Mouse (Mus musculus) liver (tissue): ENCODE data around the gene Ilf2.

Experiments
- DNase-seq: peaks from one replicate; pipeline ENCODE4 v3.0.0-alpha.2; 2020; ENCODE audit warnings: mixed read lengths

Ilf2 gene

DNA sequence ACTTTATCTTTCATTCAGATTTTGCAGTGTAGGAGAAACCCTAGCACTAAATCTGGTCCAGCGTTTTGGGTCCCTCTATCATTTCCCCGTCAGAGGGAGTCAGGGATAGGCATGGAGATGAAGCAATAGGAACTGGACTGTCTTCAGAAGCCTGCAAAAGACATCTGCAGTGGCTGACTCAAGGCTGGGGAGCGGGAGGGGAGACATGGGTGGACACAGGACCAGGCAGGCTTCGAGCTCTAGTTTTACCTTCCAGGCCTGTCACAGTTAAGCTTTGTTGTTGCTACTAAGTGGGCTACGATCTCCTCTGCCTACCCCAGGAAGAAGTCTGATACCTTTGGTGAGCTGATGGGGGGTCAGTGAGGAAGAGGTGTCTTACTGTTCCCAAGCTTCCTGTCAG is 36.4 kb downstream of the Ilf2 start:
- DNase-seq: no peak

DNA sequence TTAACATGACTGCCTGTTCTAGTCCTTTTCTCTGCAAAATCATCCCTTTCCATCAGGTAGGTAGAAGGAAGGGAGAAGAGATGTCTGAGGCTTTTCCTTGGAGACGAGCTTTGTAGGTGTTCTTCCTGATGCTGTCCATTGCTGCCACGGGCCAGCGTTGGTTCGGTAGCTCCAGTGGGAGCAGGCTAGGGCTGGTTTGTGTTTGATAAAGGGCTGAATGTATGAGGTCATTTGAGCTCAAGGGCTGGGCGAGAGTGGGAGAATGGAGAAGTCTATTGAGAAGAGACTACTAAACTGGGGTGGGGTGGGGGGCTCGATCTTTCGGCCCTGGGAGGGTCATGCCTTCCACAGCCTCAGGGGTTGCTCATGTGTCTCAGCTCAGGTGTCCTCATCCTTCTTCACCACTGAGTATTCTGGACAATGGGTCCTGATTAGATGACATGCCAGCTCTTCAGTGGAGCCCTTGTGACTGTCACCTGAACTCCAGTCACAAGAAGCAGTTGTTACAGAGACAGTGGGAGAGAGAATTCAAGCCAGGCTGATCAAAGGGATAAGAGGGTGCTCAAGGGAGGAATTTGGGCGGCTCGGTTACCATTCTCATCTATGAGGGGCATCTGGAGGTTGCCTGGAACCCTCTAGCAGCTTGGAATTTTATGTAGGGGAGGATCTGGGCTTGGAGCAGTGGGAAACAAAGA is 37.2 kb downstream of the Ilf2 start:
- DNase-seq: no peak

DNA sequence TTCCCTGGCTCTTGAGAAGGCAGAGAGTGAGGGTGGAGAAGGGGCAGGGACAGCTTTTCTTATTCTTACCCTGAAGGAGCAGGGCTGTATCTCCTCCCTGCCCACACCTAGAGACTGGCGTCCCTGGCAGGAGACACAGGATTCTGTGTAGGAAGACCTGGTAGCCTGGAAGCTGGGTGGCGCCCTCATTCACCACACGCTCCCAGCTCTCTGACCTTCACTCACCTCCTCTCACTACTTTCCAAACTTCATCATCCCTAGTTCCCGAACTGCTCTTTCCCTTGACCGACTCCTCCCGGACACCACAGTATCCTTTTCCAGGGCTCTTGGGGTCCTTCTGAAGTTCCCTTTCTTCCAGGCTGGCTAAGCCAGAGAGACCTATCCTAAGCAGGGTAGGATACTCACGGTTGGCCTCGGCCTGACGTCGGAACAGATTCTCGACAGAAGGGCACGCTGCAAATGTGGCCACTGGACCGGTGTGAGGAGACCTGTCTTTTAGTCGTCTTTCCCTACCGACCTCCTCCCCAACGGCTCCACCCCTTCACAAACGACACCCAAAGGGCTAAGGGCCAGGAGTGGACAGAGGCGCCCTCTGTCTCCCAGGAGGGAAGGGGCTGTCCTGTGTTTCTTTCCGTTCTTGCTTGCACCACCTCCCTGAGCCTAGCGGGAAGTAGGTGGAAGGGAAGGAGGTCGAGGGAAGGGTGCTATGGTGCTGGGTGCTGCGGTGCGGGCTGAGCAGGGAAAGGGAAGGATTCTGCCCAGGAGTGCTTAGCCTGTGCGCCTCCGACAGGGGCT is 38.1 kb downstream of the Ilf2 start, which contains the start of the genes S100a1 and S100a13:
Gene S100a1, minus strand, starts transcription at position 597 of the 795 bp plus-strand sequence.
Gene S100a13, plus strand, starts transcription at position 640 of the 795 bp plus-strand sequence.
- DNase-seq: peak; percentile 68

DNA sequence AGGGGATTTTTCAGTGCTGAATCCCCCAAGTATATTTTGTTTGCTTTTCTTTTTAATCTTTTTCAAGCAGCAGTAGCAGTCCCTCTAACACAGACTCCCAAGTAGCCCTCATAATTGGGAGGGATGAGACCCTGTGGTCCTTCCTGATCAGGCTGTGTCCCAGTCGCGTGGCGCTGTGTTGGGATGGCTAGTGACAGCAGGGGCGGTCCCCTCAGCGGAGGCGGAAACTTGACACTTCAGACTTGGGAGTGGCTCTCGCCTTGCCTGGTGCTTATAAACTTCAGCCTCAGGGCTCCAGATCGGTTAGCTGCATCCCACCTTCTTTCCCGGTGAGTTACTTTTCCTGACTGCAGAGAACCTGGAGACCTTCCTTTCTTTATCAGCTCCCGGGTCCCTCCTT is 38.8 kb downstream of the Ilf2 start:
- DNase-seq: peak; percentile 84

DNA sequence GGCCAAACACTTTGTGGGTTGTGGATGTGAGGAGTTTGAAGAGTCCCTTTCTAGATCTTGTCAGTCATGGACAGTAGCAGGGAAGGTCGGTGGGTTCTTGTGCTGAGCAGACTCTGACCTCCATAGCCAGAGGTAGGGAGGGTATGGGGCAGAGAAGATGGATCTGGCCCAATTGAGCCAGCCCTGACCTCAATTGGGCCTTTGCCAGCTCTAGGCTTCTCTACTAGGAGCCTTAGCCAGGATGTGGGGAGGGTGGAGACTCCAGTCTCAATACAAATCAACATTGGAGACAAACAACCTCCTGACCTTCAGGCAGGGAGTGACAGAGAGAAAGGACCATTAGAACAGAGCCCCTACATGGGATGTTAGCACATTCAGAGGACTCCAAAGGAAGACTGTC is 39.3 kb downstream of the Ilf2 start:
- no peak for DNase-seq

DNA sequence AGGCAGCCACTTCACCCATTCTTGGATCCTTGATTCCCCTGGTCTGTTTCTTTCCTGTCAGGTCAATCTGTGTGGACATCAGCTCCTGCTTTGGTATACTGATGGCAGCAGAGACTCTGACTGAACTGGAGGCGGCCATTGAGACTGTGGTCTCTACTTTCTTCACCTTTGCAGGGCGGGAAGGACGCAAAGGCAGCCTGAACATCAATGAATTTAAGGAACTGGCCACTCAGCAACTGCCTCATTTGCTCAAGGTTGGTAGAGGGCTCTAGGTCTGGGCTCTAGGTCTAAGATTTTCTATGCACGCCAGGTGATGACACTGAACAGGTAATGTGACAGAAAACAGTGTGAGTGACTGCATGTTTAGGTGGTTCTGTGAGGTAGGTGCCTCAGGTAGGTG is 39.9 kb downstream of the Ilf2 start:
- no peak for DNase-seq

DNA sequence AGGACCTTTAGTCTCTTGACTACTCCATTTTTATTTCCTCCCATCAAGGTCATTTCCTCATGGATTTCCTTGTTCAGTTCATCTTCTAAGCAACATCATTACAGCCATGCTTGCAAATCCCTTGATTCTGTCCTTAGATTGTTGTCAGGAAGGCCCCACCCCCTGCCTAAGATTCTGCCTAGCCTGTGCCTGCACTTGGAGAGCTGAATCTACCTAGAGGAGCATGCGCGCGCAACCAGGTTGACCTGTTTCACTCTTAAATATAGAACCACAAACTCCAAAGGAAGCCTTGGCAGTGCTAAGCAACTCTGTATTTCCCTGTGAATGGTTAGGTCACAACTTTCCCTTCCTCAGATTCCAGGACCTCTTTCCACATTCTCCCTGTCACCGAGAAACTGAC is 41.8 kb downstream of the Ilf2 start:
- DNase-seq: no peak

DNA sequence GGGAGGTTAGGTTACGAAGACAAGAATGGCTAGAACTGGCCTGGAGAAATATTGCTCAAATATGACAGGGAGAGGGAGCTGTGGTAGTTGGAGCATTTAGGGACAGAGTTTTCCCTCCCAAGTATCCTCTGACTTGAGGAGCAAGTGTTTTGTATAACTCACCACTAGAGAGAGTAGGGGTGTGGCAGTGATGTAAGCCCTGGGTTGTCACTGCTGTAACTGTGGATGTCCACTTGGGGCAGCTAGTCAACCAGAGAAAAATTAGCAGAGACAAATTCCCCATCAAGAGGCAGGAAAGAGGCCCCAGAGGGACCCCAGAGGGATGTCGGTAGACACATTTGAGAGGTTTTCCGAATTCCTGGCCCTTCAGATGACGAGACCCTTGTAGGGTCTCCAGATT is 49.5 kb downstream of the Ilf2 start:
- DNase-seq: peak; percentile 25

DNA sequence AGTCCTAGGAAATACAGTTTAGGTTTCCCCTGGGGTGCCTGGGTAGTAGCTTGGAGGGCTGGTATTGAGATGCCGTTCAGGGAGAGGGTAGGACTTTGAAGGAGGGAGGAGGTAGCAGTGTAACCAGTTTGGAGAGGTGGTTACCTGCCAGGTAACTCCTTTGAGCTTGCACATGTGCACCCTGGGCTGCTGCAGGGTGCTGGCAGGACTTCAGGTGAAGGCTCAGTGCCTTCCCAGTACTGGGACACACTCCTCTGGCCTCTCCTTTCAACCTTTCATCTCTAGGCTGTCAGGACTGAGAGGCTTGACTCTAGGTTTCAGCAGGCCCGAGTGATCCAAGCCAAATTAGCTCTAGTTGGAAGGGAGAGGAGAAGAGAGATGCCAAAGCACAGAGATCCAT is 50.1 kb downstream of the Ilf2 start:
- DNase-seq: no peak

DNA sequence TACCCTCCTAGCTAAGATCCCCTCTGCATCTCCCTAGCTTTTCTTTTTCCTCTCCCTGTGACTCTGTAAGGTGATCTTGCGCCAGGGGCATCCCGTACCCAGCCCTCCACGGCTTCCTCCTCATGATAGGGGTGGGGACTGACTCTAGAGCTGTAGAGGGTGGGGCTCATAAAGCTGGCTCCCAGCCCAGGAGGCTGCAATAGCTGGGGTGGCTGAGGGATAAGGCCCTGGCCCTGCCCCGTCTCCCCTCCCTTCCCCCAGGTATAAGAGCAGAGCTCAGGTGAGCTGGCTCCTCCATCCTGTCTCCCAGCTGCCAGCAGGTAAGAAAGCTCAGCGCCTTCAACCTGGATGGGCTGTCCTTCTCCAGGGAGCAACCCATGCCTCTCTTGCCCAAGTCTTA is 50.7 kb downstream of the Ilf2 start, which contains the start of gene S100a14:
Gene S100a14, plus strand, starts transcription at position 277 of the 400 bp plus-strand sequence.
- no peak for DNase-seq

DNA sequence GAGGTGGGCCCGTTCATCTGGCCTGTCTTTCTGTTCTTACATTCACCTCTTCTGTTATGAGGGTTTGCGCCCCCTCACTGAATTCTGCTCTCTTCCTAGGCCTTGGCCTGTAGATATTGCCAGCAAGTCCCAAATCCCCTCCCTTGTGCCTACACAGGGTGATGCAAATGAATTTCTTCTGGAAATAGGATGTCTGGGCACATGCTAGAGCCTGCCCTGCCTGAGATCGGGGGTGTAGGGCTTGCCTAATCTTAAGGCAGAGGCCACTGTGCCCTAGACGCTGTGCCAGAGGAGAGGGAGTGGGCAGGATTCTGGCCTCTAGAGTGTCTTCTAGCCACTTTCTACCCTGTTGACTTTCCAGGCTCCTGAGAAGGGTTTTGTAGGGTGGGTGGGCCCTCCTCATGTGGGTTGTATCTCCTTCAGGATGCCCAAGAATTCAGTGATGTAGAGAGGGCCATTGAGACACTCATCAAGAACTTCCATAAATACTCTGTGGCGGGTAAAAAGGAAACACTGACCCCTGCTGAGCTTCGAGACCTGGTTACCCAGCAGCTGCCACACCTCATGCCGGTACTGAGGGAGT is 51.5 kb downstream of the Ilf2 start:
- DNase-seq: no peak

DNA sequence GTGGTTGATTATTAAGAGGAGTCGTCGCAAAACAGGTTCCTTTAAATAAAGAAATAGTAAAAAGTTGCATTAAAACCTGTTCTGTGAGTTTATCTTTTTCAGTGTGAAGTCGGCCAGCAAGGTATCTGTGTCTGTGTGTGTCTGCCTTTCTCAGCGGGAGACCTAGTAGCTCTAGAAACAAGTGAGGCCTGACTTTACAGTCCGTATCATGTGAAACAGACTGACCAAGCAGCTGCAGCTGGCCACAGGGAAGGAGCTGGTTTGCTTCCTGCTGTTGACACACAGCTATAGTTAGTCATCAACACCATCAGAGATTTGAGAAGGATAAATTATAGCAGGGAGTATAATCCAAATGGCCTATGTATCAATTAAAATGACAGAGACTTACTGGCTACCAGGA is 55.8 kb downstream of the Ilf2 start:
- DNase-seq: no peak

DNA sequence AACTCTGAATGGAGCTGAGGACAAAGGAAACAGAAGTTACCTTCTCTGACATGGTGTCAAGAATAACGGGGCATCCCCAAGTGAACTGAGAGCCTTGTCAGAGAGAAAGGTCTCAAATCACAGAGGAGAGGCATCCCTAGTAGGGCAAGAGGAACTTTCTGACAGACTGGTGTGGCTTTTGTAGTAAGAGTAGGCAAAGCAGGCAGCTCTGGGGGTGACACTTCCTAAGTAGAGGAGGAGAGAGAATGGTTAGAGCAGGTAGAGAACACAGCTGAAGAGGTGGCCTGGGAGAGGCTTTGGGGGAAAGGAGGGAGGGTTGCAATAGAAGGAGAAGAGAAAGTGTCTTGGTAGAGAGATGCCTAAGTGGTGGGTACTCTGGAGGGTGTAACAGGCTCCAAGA is 59.5 kb downstream of the Ilf2 start:
- DNase-seq: no peak

DNA sequence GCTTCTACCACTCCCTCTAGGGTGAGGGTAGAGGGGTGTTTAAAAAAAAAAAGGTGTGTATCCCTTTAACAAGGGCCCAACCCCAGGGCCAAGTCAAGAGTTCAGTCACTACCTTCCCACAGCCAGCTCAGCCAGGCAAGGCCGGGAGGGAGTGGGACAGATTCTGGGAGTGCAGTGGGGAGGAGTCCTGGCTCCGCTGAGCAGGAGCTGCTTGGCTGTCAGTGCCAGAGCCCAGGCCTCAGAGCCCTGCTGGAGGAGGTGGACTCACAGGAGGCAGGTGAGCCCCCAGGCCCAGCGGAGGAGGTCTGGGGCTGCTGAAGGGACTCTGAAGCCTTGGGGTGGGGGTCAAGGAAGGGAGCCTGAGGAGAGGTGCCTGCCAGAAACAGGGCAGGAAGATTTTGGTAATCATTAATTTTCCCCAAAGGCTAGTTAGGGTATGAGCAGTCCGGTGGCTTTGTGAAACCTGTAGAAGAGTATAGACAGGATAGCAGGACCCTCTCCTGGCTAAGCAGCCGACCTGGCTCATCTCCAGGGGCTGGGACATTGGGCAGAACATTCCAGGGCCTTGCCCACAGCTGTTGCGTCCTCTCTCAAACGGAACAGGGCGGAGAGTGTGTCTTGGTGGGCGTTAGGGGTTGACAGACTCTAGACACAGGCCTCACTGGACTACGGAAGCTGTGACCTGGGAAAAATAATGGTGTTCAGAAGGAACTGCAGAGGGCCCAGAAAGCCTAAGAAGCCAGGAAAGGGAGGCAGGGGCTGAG is 61.4 kb downstream of the Ilf2 start, which contains the start of gene S100a16:
Gene S100a16, plus strand, starts transcription at position 114 of the 764 bp plus-strand sequence.
- DNase-seq: peak; percentile 46

DNA sequence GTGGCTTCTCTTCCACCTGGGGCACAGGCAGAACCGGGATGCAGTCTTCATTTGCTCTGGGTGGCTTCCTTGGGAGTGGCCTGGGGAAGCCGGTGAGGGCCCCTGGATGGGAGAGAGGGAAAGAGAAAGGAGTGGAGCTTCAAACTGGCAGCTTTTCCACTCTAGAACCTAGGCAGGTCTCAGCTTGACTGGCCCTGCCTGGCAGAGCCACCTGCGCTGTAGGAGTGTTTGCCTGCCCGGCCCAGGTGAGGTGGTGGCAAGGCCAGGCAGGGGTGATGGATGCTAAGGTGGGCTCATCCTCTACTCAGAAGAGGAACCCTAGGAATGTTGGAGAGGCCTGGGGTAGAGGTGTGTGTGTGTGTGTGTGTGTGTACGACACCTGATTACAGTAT is 62.0 kb downstream of the Ilf2 start:
- no peak for DNase-seq
